Mouse (Mus musculus) ES-Bruce4 (cell line): ENCODE results near the gene Slc45a3.

Experiments used
- CTCF ChIP-seq: IDR thresholded peaks from one replicate; pipeline ENCODE4 v1.8.1; 2011; ENCODE audit warnings: low read depth, low read length
- EP300 ChIP-seq: IDR thresholded peaks from 2 replicates; pipeline ENCODE4 v1.6.1; 2011; ENCODE audit warnings: low read depth, low read length; ENCODE audit not compliant: insufficient read depth
- POLR2A ChIP-seq: IDR thresholded peaks from one replicate; pipeline ENCODE4 v1.8.1; 2011; ENCODE audit warnings: low read length; ENCODE audit not compliant: insufficient read depth

GRCm38 (mm10) chr1:131961004-131961403 is 1.8 kb upstream of the Slc45a3 start:
- TF ChIP-seq POLR2A: no peak
- TF ChIP-seq CTCF: no peak
- no peak for TF ChIP-seq EP300
